Mouse (Mus musculus) midbrain, embryonic 16.5 days (tissue): Measurements from ENCODE around the gene Pde4d. TPM values are rescaled to one million over a fixed set of nuclear protein-coding genes. Genes with fewer than 3 reads are reported as not detected.

Experiments
- ATAC-seq: fragments of 200-750 bp; cut with Nextera tagmentation; 2 replicates; pipeline ENCODE4 v1.8.0; 2017; ENCODE audit warnings: moderate TSS enrichment
- H3K27ac ChIP-seq: fragments of 300-500 bp; sonication (generic); 2 replicates; pipeline ENCODE4 v1.5.1; 2014; ENCODE audit warnings: mild to moderate bottlenecking, low read length, mixed read lengths
- H3K27me3 ChIP-seq: fragments of 300-500 bp; sonication (generic); 2 replicates; pipeline ENCODE4 v1.6.1; 2014; ENCODE audit warnings: low read depth, low read length, mixed read lengths; ENCODE audit not compliant: control insufficient read depth, insufficient read depth
- H3K36me3 ChIP-seq: fragments of 300-500 bp; sonication (generic); 2 replicates; pipeline ENCODE4 v1.6.1; 2014; ENCODE audit warnings: mild to moderate bottlenecking, low read length, moderate library complexity, mixed read lengths; ENCODE audit not compliant: control insufficient read depth, insufficient read depth
- H3K4me1 ChIP-seq: fragments of 300-500 bp; sonication (generic); 2 replicates; pipeline ENCODE4 v1.6.1; 2014; ENCODE audit warnings: mild to moderate bottlenecking, low read length, mixed read lengths; ENCODE audit not compliant: control insufficient read depth, insufficient read depth
- H3K4me2 ChIP-seq: fragments of 300-500 bp; sonication (generic); 2 replicates; pipeline ENCODE4 v1.6.1; 2014; ENCODE audit warnings: mild to moderate bottlenecking, low read length, mixed read lengths
- H3K4me3 ChIP-seq: fragments of 300-500 bp; sonication (generic); 2 replicates; pipeline ENCODE4 v1.5.1; 2014; ENCODE audit warnings: low read depth, mild to moderate bottlenecking, low read length, moderate library complexity, mixed read lengths
- H3K9ac ChIP-seq: fragments of 300-500 bp; sonication (generic); 2 replicates; pipeline ENCODE4 v1.6.1; 2014; ENCODE audit warnings: low read depth, low read length, mixed read lengths
- H3K9me3 ChIP-seq: fragments of 300-500 bp; sonication (generic); replicated peaks from 2 replicates; pipeline ENCODE4 v1.6.1; 2014; ENCODE audit warnings: mild to moderate bottlenecking, low read length, mixed read lengths; ENCODE audit not compliant: control insufficient read depth, poor library complexity, severe bottlenecking
- WGBS: fragments of 180-500 bp; shearing (Covaris S2); extraction: QIAGEN DNeasy Blood & Tissue Kit; methylation state at CpG from one replicate; pipeline ENCODE4 v1.1.7; 2014; 5-methylcytosine and 5-hydroxymethylcytosine counted together
- polyA plus RNA-seq: library from polyadenylated mRNA; unstranded; fragments of >200 nt; fragmentation: Nextera tagmentation; extraction: Ambion mirVana; gene quantifications from 2 replicates; pipeline ENCODE4 v1.2.1, GENCODE M21; 2015

Gene Pde4d
- polyA plus RNA-seq, 1 experiment from 2014 or later: 22.6 TPM

DNA sequence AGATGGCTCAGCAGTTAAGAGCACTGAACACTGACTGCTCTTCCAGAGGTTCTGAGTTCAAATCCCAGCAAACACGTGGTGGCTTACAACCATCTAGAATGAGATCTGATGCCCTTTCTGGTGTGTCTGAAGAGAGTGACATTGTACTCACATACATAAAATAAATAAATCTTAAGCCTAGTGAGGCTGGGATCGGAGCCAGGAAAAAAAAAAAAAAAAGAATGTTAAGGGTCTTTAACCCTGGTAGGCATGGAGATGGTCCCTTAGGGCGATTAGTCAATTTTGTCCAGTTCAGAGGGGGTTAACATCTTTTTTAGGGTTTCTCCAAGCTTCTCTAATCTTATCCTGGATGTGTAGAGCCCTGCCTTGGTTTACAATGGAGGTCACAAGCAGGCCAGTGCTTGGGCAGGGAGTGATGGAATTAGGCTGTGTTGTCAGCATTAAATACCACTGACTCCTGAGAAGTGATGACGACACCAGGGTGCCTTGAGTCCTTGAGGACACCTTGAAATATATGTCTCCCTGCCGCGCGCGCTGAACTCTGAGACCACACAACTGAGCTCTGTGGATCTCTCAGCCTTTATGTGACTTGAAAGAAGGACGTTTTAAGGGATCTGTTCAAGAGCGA is 1181.8 kb downstream of the Pde4d start:
- peaks cover 7% of the 10 kb centered on the region for H3K4me1 ChIP-seq
- no peak overlapping the region for H3K4me3 ChIP-seq
- H3K9ac ChIP-seq: no peak overlapping the region
- no peak overlapping the region for H3K27ac ChIP-seq
- no peak overlapping the region for H3K4me2 ChIP-seq
- WGBS: 40% methylated on average over 10 of the region's 10 CpGs
- no peaks in the 10 kb centered on the region for H3K36me3 ChIP-seq
- H3K27me3 ChIP-seq: no peaks in the 10 kb centered on the region
- ATAC-seq: no peak
- no peaks in the 10 kb centered on the region for H3K9me3 ChIP-seq

- no peaks in the 10 kb centered on the region for H3K27me3 ChIP-seq
- peaks cover 7% of the 10 kb centered on the region for H3K4me1 ChIP-seq
- no peak overlapping the region for H3K4me2 ChIP-seq
- H3K9ac ChIP-seq: no peak overlapping the region
- H3K4me3 ChIP-seq: no peak overlapping the region
- H3K9me3 ChIP-seq: no peaks in the 10 kb centered on the region
- H3K36me3 ChIP-seq: no peaks in the 10 kb centered on the region
- no peak overlapping the region for H3K27ac ChIP-seq
- ATAC-seq: no peak
- WGBS: 8% methylated on average over 7 of the region's 7 CpGs
These were observed 1182.8 kb downstream of the Pde4d start for GRCm38 (mm10) chr13:109632387-109633036.

GRCm38 (mm10) chr13:109633037-109633418 is 1183.3 kb downstream of the Pde4d start:
- no peaks in the 10 kb centered on the region for H3K27me3 ChIP-seq
- no peak for ATAC-seq
- 5% methylated on average over 3 of the region's 3 CpGs for WGBS
- H3K9me3 ChIP-seq: no peaks in the 10 kb centered on the region
- peaks cover 7% of the 10 kb centered on the region for H3K4me1 ChIP-seq
- H3K27ac ChIP-seq: no peak overlapping the region
- no peak overlapping the region for H3K4me2 ChIP-seq
- H3K36me3 ChIP-seq: no peaks in the 10 kb centered on the region
- no peak overlapping the region for H3K9ac ChIP-seq
- no peak overlapping the region for H3K4me3 ChIP-seq

DNA sequence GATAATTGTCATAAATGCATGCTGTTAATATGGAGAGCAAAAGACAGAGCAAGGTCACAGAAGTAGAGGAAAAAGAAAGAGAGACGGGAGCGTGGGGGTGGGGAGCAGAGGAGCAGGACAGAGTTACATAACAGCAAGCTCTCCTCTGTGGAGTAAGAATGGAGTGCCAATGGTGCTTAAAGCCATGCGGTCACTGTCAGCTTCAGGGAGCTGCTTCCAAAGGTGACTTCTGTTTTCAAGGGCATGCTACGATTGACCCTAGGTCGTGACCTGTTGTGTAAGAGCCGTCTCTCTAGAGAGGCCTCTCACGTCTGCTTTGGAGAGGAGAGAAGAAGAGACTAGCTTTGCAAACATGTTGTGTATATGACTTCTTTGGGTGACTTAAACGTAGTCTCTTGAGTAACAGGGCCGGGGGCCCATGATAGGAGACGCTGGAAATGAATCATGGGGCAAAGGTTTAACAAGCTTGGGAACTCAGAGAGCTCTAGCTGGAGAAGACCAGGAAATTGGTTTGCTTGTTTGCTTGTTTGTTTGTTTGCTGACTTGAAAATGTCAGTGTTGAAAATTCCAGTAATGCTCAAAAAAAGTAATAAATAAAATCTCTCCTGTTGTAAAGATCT is 1186.3 kb downstream of the Pde4d start:
- Histone ChIP-seq H3K27me3 (no peaks in the 10 kb centered on the region), H3K4me2 (no peak overlapping the region), H3K9me3 (no peaks in the 10 kb centered on the region), H3K27ac (no peak overlapping the region), H3K4me3 (no peak overlapping the region), H3K36me3 (no peaks in the 10 kb centered on the region), H3K4me1 (peaks cover 7% of the 10 kb centered on the region), H3K9ac (no peak overlapping the region)
- no peak for ATAC-seq
- WGBS: 75% methylated on average over 10 of the region's 10 CpGs

- ATAC-seq: no peak
- no peaks in the 10 kb centered on the region for H3K36me3 ChIP-seq
- no peak overlapping the region for H3K4me2 ChIP-seq
- no peak overlapping the region for H3K27ac ChIP-seq
- H3K4me3 ChIP-seq: no peak overlapping the region
- H3K4me1 ChIP-seq: no peaks in the 10 kb centered on the region; the same call in 1 of the 2 replicates
- H3K9ac ChIP-seq: no peak overlapping the region
- no peaks in the 10 kb centered on the region for H3K9me3 ChIP-seq
- no peaks in the 10 kb centered on the region for H3K27me3 ChIP-seq
These were observed 1188.5 kb downstream of the Pde4d start for GRCm38 (mm10) chr13:109638273-109638672.

- 85% methylated on average over 6 of the region's 6 CpGs for WGBS
These were observed 1189.5 kb downstream of the Pde4d start for GRCm38 (mm10) chr13:109639286-109639685.

DNA sequence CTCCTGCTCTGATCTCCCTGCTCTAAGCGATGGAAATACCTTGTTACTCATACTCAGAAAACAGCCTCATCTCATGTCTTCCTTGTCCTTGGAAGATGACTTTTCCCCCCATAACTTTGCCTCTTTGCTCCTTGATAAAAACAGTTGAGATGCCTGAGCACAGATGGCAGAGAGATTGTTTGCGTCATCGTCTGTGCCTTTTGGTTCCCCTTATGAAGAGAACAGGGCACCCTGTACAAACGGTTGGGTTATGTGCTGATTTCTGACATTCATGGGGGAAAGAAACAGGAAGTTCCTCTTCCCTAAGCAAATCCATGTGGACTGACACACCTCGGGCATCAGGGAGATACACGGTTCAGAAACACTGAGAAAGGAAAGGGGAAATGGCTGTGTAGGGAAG is 1191.8 kb downstream of the Pde4d start:
- Histone ChIP-seq H3K27me3 (no peaks in the 10 kb centered on the region), H3K9ac (no peak overlapping the region), H3K27ac (no peak overlapping the region), H3K9me3 (no peaks in the 10 kb centered on the region), H3K4me2 (no peak overlapping the region), H3K36me3 (no peaks in the 10 kb centered on the region), H3K4me1 (peaks cover 1% of the 10 kb centered on the region; the same call in 1 of the 2 replicates), H3K4me3 (no peak overlapping the region)
- WGBS: 94% methylated on average over 6 of the region's 6 CpGs
- ATAC-seq: no peak

More at GRCm38 (mm10) chr13:109639286-109639685, 1189.5 kb downstream of the Pde4d start:
- ATAC-seq: no peak
- no peak overlapping the region for H3K4me3 ChIP-seq
- no peak overlapping the region for H3K9ac ChIP-seq
- H3K9me3 ChIP-seq: no peaks in the 10 kb centered on the region
- no peak overlapping the region for H3K4me2 ChIP-seq
- H3K36me3 ChIP-seq: no peaks in the 10 kb centered on the region
- no peaks in the 10 kb centered on the region for H3K4me1 ChIP-seq
- H3K27ac ChIP-seq: no peak overlapping the region
- H3K27me3 ChIP-seq: no peaks in the 10 kb centered on the region

DNA sequence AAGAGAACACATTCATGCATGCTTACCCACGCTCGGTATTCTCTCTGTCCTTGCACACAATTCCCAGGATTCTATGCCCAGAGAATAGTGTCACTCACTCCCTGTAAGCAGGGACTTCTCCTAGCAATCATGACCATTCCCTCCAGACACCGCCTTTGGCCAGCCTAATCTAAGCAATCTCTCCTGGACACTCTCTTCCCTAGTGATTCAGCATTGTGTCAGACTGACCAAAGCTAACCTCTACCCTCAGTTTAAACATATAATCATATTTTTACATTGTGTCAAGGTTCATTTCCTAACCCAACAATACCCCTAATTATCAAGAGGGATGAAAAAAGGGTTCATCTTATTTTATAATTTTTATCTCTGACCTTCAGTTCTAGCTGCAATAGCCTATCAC is 1193.7 kb downstream of the Pde4d start:
- no peak for ATAC-seq
- no peaks in the 10 kb centered on the region for H3K36me3 ChIP-seq
- H3K27me3 ChIP-seq: no peaks in the 10 kb centered on the region
- H3K4me3 ChIP-seq: no peak overlapping the region
- 60% methylated on average over 3 of the region's 3 CpGs for WGBS
- no peak overlapping the region for H3K9ac ChIP-seq
- no peaks in the 10 kb centered on the region for H3K9me3 ChIP-seq
- H3K27ac ChIP-seq: no peak overlapping the region
- peaks cover 3% of the 10 kb centered on the region; the same call in 1 of the 2 replicates for H3K4me1 ChIP-seq
- H3K4me2 ChIP-seq: no peak overlapping the region

GRCm38 (mm10) chr13:109644086-109644485 is 1194.3 kb downstream of the Pde4d start:
- no peaks in the 10 kb centered on the region for H3K27me3 ChIP-seq
- peaks cover 3% of the 10 kb centered on the region; the same call in 1 of the 2 replicates for H3K4me1 ChIP-seq
- no peaks in the 10 kb centered on the region for H3K9me3 ChIP-seq
- no peak overlapping the region for H3K9ac ChIP-seq
- H3K36me3 ChIP-seq: no peaks in the 10 kb centered on the region
- no peak overlapping the region for H3K4me2 ChIP-seq
- no peak overlapping the region for H3K27ac ChIP-seq
- ATAC-seq: no peak
- H3K4me3 ChIP-seq: no peak overlapping the region
- 86% methylated on average over 2 of the region's 2 CpGs for WGBS
